Mouse (Mus musculus) kidney, postnatal 0 days (tissue): ENCODE measurements at regions not wholly inside any gene's neighbourhood (a gene's known extent, or its start where the extent isn't known, plus 50 kb on each side); places are given as distances from the start of the nearest gene placed in this dataset.

Source experiments
- ATAC-seq: fragments of 200-750 bp; cut with Nextera tagmentation; replicated peaks from 2 replicates; pipeline ENCODE4 v1.8.0; 2017; ENCODE audit warnings: low read depth, moderate number of reproducible peaks, moderate TSS enrichment, moderate library complexity; ENCODE audit not compliant: low FRiP score
- DNase-seq: peaks from one replicate; pipeline ENCODE4 v3.0.0-alpha.2; 2016; ENCODE audit warnings: low spot score
- H3K27ac ChIP-seq: fragments of 300-500 bp; sonication (generic); 2 replicates; pipeline ENCODE4 v1.5.1; 2014; ENCODE audit warnings: mild to moderate bottlenecking
- H3K27me3 ChIP-seq: fragments of 300-500 bp; sonication (generic); 2 replicates; pipeline ENCODE4 v1.6.1; 2014; ENCODE audit warnings: low read length, mixed read lengths; ENCODE audit not compliant: insufficient read depth
- H3K36me3 ChIP-seq: fragments of 300-500 bp; sonication (generic); 2 replicates; pipeline ENCODE4 v1.6.1; 2014; ENCODE audit warnings: low read length, mixed read lengths; ENCODE audit not compliant: insufficient read depth
- H3K4me1 ChIP-seq: fragments of 300-500 bp; sonication (generic); replicated peaks from 2 replicates; pipeline ENCODE4 v1.6.1; 2014; ENCODE audit warnings: antibody characterized with exemption, low read length, mixed read lengths; ENCODE audit not compliant: insufficient read depth
- H3K4me2 ChIP-seq: fragments of 300-500 bp; sonication (generic); 2 replicates; pipeline ENCODE4 v1.6.1; 2014; ENCODE audit warnings: mild to moderate bottlenecking, low read length, moderate library complexity, mixed read lengths
- H3K4me3 ChIP-seq: fragments of 300-500 bp; sonication (generic); replicated peaks from 2 replicates; pipeline ENCODE4 v1.5.1; 2014; ENCODE audit warnings: low read depth, low read length
- H3K9ac ChIP-seq: fragments of 300-500 bp; sonication (generic); 2 replicates; pipeline ENCODE4 v1.6.1; 2014; ENCODE audit warnings: low read depth, low read length
- H3K9me3 ChIP-seq: fragments of 300-500 bp; sonication (generic); replicated peaks from 2 replicates; pipeline ENCODE4 v1.6.1; 2016; ENCODE audit warnings: low read length, inconsistent platforms, mixed read lengths
- CTCF ChIP-seq: IDR thresholded peaks from 2 replicates; pipeline ENCODE4 v1.5.1; 2016; ENCODE audit warnings: antibody characterized with exemption, low read depth, mild to moderate bottlenecking, moderate library complexity
- WGBS: fragments of 180-500 bp; shearing (Covaris S2); extraction: QIAGEN DNeasy Blood & Tissue Kit; methylation state at CpG from one replicate; pipeline ENCODE4 v1.1.7; 2014; 5-methylcytosine and 5-hydroxymethylcytosine counted together

- no peaks in the 10 kb centered on the region for H3K4me1 ChIP-seq
- no peaks in the 10 kb centered on the region for H3K27me3 ChIP-seq
- no peak overlapping the region for H3K9ac ChIP-seq
- DNase-seq (no peak), ATAC-seq (no peak)
- no peaks in the 10 kb centered on the region for H3K36me3 ChIP-seq
- H3K27ac ChIP-seq, result no peak overlapping the region
- no peak for TF ChIP-seq CTCF
- 64% methylated on average over 2 of the region's 2 CpGs for WGBS
- H3K4me2 ChIP-seq, result no peak overlapping the region
- H3K9me3 ChIP-seq, result no peaks in the 10 kb centered on the region
- no peak overlapping the region for H3K4me3 ChIP-seq
Measured at GRCm38 (mm10) chr5:63468526-63469268, 180.2 kb upstream of the Nwd2 start.

- 67% methylated on average over 1 of the region's 1 CpGs for WGBS
- Histone ChIP-seq H3K4me1 (no peaks in the 10 kb centered on the region), H3K36me3 (no peaks in the 10 kb centered on the region), H3K4me3 (no peak overlapping the region), H3K9me3 (no peaks in the 10 kb centered on the region), H3K27ac (no peak overlapping the region), H3K9ac (no peak overlapping the region), H3K4me2 (no peak overlapping the region), H3K27me3 (no peaks in the 10 kb centered on the region)
- TF ChIP-seq CTCF, result no peak
- ATAC-seq, result no peak
- DNase-seq, result no peak
Measured at GRCm38 (mm10) chr5:63469701-63470100, 179.2 kb upstream of the Nwd2 start.

DNA sequence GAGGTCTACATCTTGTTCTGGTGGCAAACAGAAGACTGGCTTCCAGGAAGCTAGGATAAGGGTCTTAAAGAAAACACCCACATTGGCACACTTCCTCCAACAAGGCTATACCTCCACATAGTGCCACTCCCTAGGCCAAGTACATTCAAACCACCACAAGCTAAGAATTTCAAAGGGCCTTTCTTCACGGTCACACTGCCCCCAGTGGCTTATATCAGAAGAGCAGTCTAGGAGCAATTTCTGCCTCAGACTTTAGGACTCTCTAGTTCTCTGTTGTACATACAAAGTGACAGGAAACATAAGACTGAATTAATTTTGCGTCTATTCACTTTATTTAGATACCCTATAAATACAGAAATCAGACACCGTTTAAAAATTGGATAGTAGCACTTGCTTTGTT is 175.7 kb upstream of the Nwd2 start:
- no peaks in the 10 kb centered on the region for H3K27me3 ChIP-seq
- H3K4me3 ChIP-seq, result no peak overlapping the region
- peak; percentile 48; the same call in 1 of the 2 replicates for TF ChIP-seq CTCF
- WGBS, result 82% methylated on average over 3 of the region's 3 CpGs
- H3K9ac ChIP-seq, result no peak overlapping the region
- DNase-seq (peak; percentile 12), ATAC-seq (no peak)
- H3K27ac ChIP-seq, result no peak overlapping the region
- no peaks in the 10 kb centered on the region for H3K9me3 ChIP-seq
- H3K4me2 ChIP-seq, result no peak overlapping the region
- no peaks in the 10 kb centered on the region for H3K4me1 ChIP-seq
- H3K36me3 ChIP-seq, result no peaks in the 10 kb centered on the region

- no peak overlapping the region for H3K4me2 ChIP-seq
- TF ChIP-seq CTCF, result no peak
- no peak overlapping the region for H3K9ac ChIP-seq
- no peak for DNase-seq
- no peak for ATAC-seq
- no peaks in the 10 kb centered on the region for H3K9me3 ChIP-seq
- no peaks in the 10 kb centered on the region for H3K27me3 ChIP-seq
- H3K4me1 ChIP-seq, result no peaks in the 10 kb centered on the region
- H3K4me3 ChIP-seq, result no peak overlapping the region
- 81% methylated on average over 2 of the region's 2 CpGs for WGBS
- no peaks in the 10 kb centered on the region for H3K36me3 ChIP-seq
- no peak overlapping the region for H3K27ac ChIP-seq
Measured at GRCm38 (mm10) chr5:63476240-63476973, 172.5 kb upstream of the Nwd2 start.

- ATAC-seq (no peak), DNase-seq (no peak)
- Histone ChIP-seq H3K27ac (no peak overlapping the region), H3K4me3 (no peak overlapping the region), H3K9ac (no peak overlapping the region), H3K27me3 (no peaks in the 10 kb centered on the region), H3K4me1 (no peaks in the 10 kb centered on the region), H3K36me3 (no peaks in the 10 kb centered on the region), H3K4me2 (no peak overlapping the region), H3K9me3 (no peaks in the 10 kb centered on the region)
- TF ChIP-seq CTCF, result no peak
- WGBS, result 54% methylated on average over 1 of the region's 1 CpGs
Measured at GRCm38 (mm10) chr5:63498952-63499351, 149.9 kb upstream of the Nwd2 start.

DNA sequence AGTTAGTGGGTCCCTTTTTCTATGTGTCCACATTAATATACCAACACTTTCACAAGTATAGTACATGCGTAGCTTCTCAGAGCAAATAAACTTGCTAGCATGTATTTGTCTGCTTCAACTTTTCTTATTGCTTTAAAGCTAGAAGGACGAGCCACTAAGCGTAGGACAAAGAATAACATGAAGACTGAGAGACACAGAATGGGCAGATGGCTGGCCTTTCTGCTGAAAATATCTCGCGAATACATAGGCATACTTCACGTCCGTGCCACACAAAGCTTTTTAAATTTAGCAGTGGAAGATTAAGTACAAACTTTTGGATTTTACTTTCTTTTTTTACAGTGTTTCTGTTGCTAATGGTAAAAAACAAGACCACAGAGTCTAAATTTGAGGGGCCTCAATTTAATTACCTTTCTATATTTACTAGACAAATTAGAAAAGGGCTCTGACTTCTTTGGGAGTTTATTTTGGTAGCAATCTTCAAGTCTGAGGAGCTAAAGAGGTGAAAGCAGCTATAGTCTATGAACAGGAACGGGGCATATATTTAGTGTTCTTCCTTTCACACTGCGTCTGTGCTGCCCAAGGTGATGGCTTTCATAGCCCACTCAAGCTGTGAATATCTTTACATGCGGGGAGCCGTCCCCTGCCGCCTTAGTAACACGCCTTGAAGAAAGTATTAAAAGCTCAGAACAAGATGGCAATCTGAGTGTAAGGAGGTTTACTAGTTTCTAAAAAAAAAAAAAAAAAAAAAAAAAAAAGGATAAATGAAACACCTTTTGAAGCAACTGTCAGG is 145.7 kb upstream of the Nwd2 start:
- no peaks in the 10 kb centered on the region for H3K36me3 ChIP-seq
- TF ChIP-seq CTCF, result no peak
- 89% methylated on average over 13 of the region's 13 CpGs for WGBS

More for the DNA sequence above, 145.7 kb upstream of the Nwd2 start:
- no peak for DNase-seq
- no peaks in the 10 kb centered on the region for H3K27me3 ChIP-seq
- no peak overlapping the region for H3K4me3 ChIP-seq
- no peaks in the 10 kb centered on the region for H3K9me3 ChIP-seq
- ATAC-seq, result no peak
- no peak overlapping the region for H3K27ac ChIP-seq
- H3K4me1 ChIP-seq, result no peaks in the 10 kb centered on the region
- H3K4me2 ChIP-seq, result no peak overlapping the region
- H3K9ac ChIP-seq, result no peak overlapping the region
